Mouse (Mus musculus) spleen, embryonic (tissue): ENCODE results near the gene Olfr575.

Source experiments
- CTCF ChIA-PET: fragments of 350-600 bp; sonication (Branson Sonifier 250); formaldehyde crosslinking; loops from one replicate; lab custom pipeline; 2022; lab: Charles Lee

Olfr575 gene

GRCm38 (mm10) chr7:102958593-102958992 lies at the start of gene Olfr575:
Gene Olfr575 (minus strand): TSS chr7:102958775.
- CTCF ChIA-PET, result no interaction called here

- CTCF ChIA-PET, result no interaction called here
Measured at GRCm38 (mm10) chr7:102989224-102989623, 30.6 kb upstream of the Olfr575 start, which contains the start of gene Olfr578. Gene Olfr578 (minus strand): TSS chr7:102989324.

GRCm38 (mm10) chr7:102975843-102976242 lies 17.3 kb upstream of the Olfr575 start, which contains the start of gene Olfr577:
Gene Olfr577 (minus strand): TSS chr7:102975943.
- CTCF ChIA-PET, result no interaction called here

- CTCF ChIA-PET, result no interaction called here
Measured at GRCm38 (mm10) chr7:102974399-102974798, 15.8 kb upstream of the Olfr575 start.

GRCm38 (mm10) chr7:102962360-102962759 lies 3.8 kb upstream of the Olfr575 start, which contains the start of gene Olfr576:
Gene Olfr576 (plus strand): TSS chr7:102962660.
- CTCF ChIA-PET, result no interaction called here

- CTCF ChIA-PET, result no interaction called here
Measured at GRCm38 (mm10) chr7:102958137-102958536, 438 bp downstream of the Olfr575 start.

- CTCF ChIA-PET, result no interaction called here
Measured at GRCm38 (mm10) chr7:102950732-102951131, 7.8 kb downstream of the Olfr575 start.

- CTCF ChIA-PET, result no interaction called here
Measured at GRCm38 (mm10) chr7:102948167-102948566, 10.4 kb downstream of the Olfr575 start, which contains the start of gene Olfr574. Gene Olfr574 (plus strand): TSS chr7:102948467.

GRCm38 (mm10) chr7:102943417-102943816 lies 15.2 kb downstream of the Olfr575 start:
- CTCF ChIA-PET, result interaction anchor here (0.6 kb wide), 1 partner anchor 172 kb away, joined by 8 read pairs; the partner anchor contains the start of gene Olfr561

- CTCF ChIA-PET, result no interaction called here
Measured at GRCm38 (mm10) chr7:102942475-102942874, 16.1 kb downstream of the Olfr575 start, which contains the start of gene Olfr573-ps1. Gene Olfr573-ps1 (minus strand): TSS chr7:102942575.

- CTCF ChIA-PET, result no interaction called here
Measured at GRCm38 (mm10) chr7:102927105-102927504, 31.5 kb downstream of the Olfr575 start.

GRCm38 (mm10) chr7:102924109-102924508 lies 34.5 kb downstream of the Olfr575 start, which contains the start of gene Olfr572:
Gene Olfr572 (plus strand): TSS chr7:102924409.
- CTCF ChIA-PET, result no interaction called here

- CTCF ChIA-PET, result no interaction called here
Measured at GRCm38 (mm10) chr7:102919632-102920031, 38.9 kb downstream of the Olfr575 start.

GRCm38 (mm10) chr7:102917032-102917875 lies 41.3 kb downstream of the Olfr575 start, which contains the start of gene Olfr571:
Gene Olfr571 (minus strand): TSS chr7:102917536.
- CTCF ChIA-PET, result no interaction called here

- CTCF ChIA-PET, result no interaction called here
Measured at GRCm38 (mm10) chr7:102916405-102916804, 42.2 kb downstream of the Olfr575 start.

- CTCF ChIA-PET, result no interaction called here
Measured at GRCm38 (mm10) chr7:102915261-102915660, 43.3 kb downstream of the Olfr575 start.
